10 mouse cellular contexts compared by ENCODE assay signal in genomic region chr5:122050832-122051105, GRCm38 (mm10). TPM values are rescaled to one million over a fixed set of nuclear protein-coding genes. Genes with fewer than 3 reads are reported as not detected.
A peak's percentile ranks its signal among the peaks of the same experiment; 100 is the strongest.
DNase-seq lines count a peak whose midpoint lies in the region; ATAC-seq and TF ChIP-seq lines count a peak whose summit lies in the region.
"Had no signal": no experiment of that assay in that cellular context is flagged by ENCODE, and none has a peak within 500 bp of the region (broad histone marks: within the 10 kb centered on the region; RNA-seq: fewer than 3 reads in every experiment).

No protein-coding gene starts in this region.

- peak overlapping the region; percentile 86 for H3K4me2 ChIP-seq in lung, embryonic 15.5 days
- H3K4me2 ChIP-seq in embryonic facial prominence, embryonic 13.5 days, result peak overlapping the region; percentile 74
- H3K4me2 ChIP-seq in intestine, postnatal 0 days (replicated peaks; ENCODE audit: low read depth), result peak overlapping the region; percentile 89
- peak overlapping the region; percentile 83 for H3K4me2 ChIP-seq in neural tube, embryonic 15.5 days

- 3% methylated on average over 8 of the region's 8 CpGs for WGBS in lung, embryonic 15.5 days
- WGBS in embryonic facial prominence, embryonic 13.5 days, result 3% methylated on average over 8 of the region's 8 CpGs
- WGBS in intestine, postnatal 0 days, result 9% methylated on average over 8 of the region's 8 CpGs
- 6% methylated on average over 8 of the region's 8 CpGs for WGBS in neural tube, embryonic 15.5 days

- intact Hi-C loops in left cerebral cortex, adult 2 months (cut with DNase I), result loop anchor here (1.0 kb wide), 1 partner anchor 39 kb away; no protein-coding TSS in a partner anchor

- no peak for ATAC-seq in lung, embryonic 15.5 days (ENCODE audit: borderline replicate concordance, extremely low read depth, low FRiP score, low TSS enrichment)
- no peak for ATAC-seq in embryonic facial prominence, embryonic 13.5 days (ENCODE audit: insufficient number of reproducible peaks, insufficient read depth, low FRiP score, low TSS enrichment, low read depth)
- no peak for ATAC-seq in intestine, postnatal 0 days
- no peak for ATAC-seq in neural tube, embryonic 15.5 days (ENCODE audit: low FRiP score)
- ATAC-seq: activated CD4-positive, CD25-positive, alpha-beta regulatory T cell, adult 4 months had no signal

- no peak overlapping the region for H3K9ac ChIP-seq in lung, embryonic 15.5 days
- peak overlapping the region; percentile 78; the same call in 1 of the 2 replicates for H3K9ac ChIP-seq in embryonic facial prominence, embryonic 13.5 days
- no peak overlapping the region for H3K9ac ChIP-seq in intestine, postnatal 0 days (ENCODE audit: low read depth, low read length)
- H3K9ac ChIP-seq in neural tube, embryonic 15.5 days (replicated peaks), result no peak overlapping the region

- no peaks in the 10 kb centered on the region for H3K9me3 ChIP-seq in lung, embryonic 15.5 days
- H3K9me3 ChIP-seq in embryonic facial prominence, embryonic 13.5 days, result no peaks in the 10 kb centered on the region
- H3K9me3 ChIP-seq in intestine, postnatal 0 days (ENCODE audit: control insufficient read depth), result no peaks in the 10 kb centered on the region
- H3K9me3 ChIP-seq in neural tube, embryonic 15.5 days (replicated peaks), result no peaks in the 10 kb centered on the region

- H3K27ac ChIP-seq in lung, embryonic 15.5 days, result no peak overlapping the region
- H3K27ac ChIP-seq in embryonic facial prominence, embryonic 13.5 days, result no peak overlapping the region
- H3K27ac ChIP-seq in intestine, postnatal 0 days (ENCODE audit: low read depth, low read length), result no peak overlapping the region
- H3K27ac ChIP-seq in neural tube, embryonic 15.5 days (replicated peaks), result no peak overlapping the region
- H3K27ac ChIP-seq in left cerebral cortex, adult 2 months, result no peak overlapping the region

- no peak for DNase-seq in lung, postnatal 14 days
- no peak for DNase-seq in right cerebral cortex, postnatal 25 days
- no peak for DNase-seq in thymus, postnatal 36 days
- DNase-seq in left cerebral cortex, adult 2 months (ENCODE audit: extremely low spot score in 1 of 2, low spot score in 2 of 2), result no peak

- peaks cover 16% of the 10 kb centered on the region for H3K4me1 ChIP-seq in lung, embryonic 15.5 days
- H3K4me1 ChIP-seq in embryonic facial prominence, embryonic 13.5 days, result peaks cover 53% of the 10 kb centered on the region
- 0 out of 2 replicates have a peak, but pooled peaks cover 3% of the 10 kb centered on the region for H3K4me1 ChIP-seq in intestine, postnatal 0 days (replicated peaks; ENCODE audit: control insufficient read depth, insufficient read depth, low read length)
- H3K4me1 ChIP-seq in neural tube, embryonic 15.5 days, result peaks cover 76% of the 10 kb centered on the region

- peaks cover 85% of the 10 kb centered on the region for H3K27me3 ChIP-seq in lung, embryonic 15.5 days
- H3K27me3 ChIP-seq in embryonic facial prominence, embryonic 13.5 days, result peaks cover 73% of the 10 kb centered on the region
- peaks cover 44% of the 10 kb centered on the region for H3K27me3 ChIP-seq in intestine, postnatal 0 days (replicated peaks; ENCODE audit: control insufficient read depth, insufficient read depth, low read length)
- H3K27me3 ChIP-seq in neural tube, embryonic 15.5 days (replicated peaks), result no peaks in the 10 kb centered on the region

- no peaks in the 10 kb centered on the region for H3K36me3 ChIP-seq in lung, embryonic 15.5 days
- H3K36me3 ChIP-seq in embryonic facial prominence, embryonic 13.5 days, result no peaks in the 10 kb centered on the region
- H3K36me3 ChIP-seq in intestine, postnatal 0 days (ENCODE audit: control insufficient read depth, insufficient read depth), result no peaks in the 10 kb centered on the region
- H3K36me3 ChIP-seq in neural tube, embryonic 15.5 days, result no peaks in the 10 kb centered on the region

- peak overlapping the region; percentile 81 for H3K4me3 ChIP-seq in lung, embryonic 15.5 days
- peak overlapping the region; percentile 74 for H3K4me3 ChIP-seq in embryonic facial prominence, embryonic 13.5 days
- H3K4me3 ChIP-seq in intestine, postnatal 0 days (ENCODE audit: low read depth, low read length), result peak overlapping the region; percentile 70
- H3K4me3 ChIP-seq in neural tube, embryonic 15.5 days (replicated peaks), result peak overlapping the region; percentile 85; the same call in 1 of the 2 replicates
- no peak overlapping the region for H3K4me3 ChIP-seq in left cerebral cortex, adult 2 months

- no peak for TF ChIP-seq CTCF in intestine, postnatal 0 days (IDR thresholded peaks at IDR 0.05; ENCODE audit: low read depth)
- no peak for TF ChIP-seq CTCF in left cerebral cortex, adult 2 months (IDR thresholded peaks at IDR 0.05)

RNA-seq across cellular contexts. Expression of gene Cux2, which starts 0.9 kb away (rescaled TPM):
- polyA plus RNA-seq in lung, embryonic 15.5 days (2015; fragmentation: Nextera tagmentation; extraction: Ambion mirVana), result 2.4 and 3.6 TPM in 2 replicates
- polyA plus RNA-seq in embryonic facial prominence, embryonic 13.5 days (2015; fragmentation: Nextera tagmentation; extraction: Ambion mirVana), result 4.0 and 4.8 TPM in 2 replicates
- 1.5 and 1.9 TPM in 2 replicates for polyA plus RNA-seq in intestine, postnatal 0 days (2015; fragmentation: Nextera tagmentation; extraction: Ambion mirVana)
- 18.0 and 19.9 TPM in 2 replicates for polyA plus RNA-seq in neural tube, embryonic 15.5 days (2015; fragmentation: Nextera tagmentation; extraction: Ambion mirVana)
- 100 to 1,000 TPM; 194 to 215 TPM for total RNA-seq in left cerebral cortex, adult 2 months (2021)

RNA-seq across cellular contexts. Expression of gene Myl2, which starts 50.0 kb away (rescaled TPM):
- polyA plus RNA-seq in lung, embryonic 15.5 days (2015; fragmentation: Nextera tagmentation; extraction: Ambion mirVana), result 30.4 and 142 TPM in 2 replicates
- 31.8 TPM in 1 of 2 replicates, not detected in the other for polyA plus RNA-seq in embryonic facial prominence, embryonic 13.5 days (2015; fragmentation: Nextera tagmentation; extraction: Ambion mirVana)
- not detected in 2 replicates for polyA plus RNA-seq in intestine, postnatal 0 days (2015; fragmentation: Nextera tagmentation; extraction: Ambion mirVana)
- 1.8 and 4.7 TPM in 2 replicates for polyA plus RNA-seq in neural tube, embryonic 15.5 days (2015; fragmentation: Nextera tagmentation; extraction: Ambion mirVana)
- 1 to 10 TPM in 1 of 2 experiments, under 1 TPM in 1; 0.86 to 1.4 TPM for total RNA-seq in left cerebral cortex, adult 2 months (2021)
- polyA plus RNA-seq: activated CD4-positive, CD25-positive, alpha-beta regulatory T cell, adult 4 months; erythroblast, embryonic 14.5 days had no signal
